Mouse (Mus musculus) CH12.LX (cell line): Measurements from ENCODE around the gene Dpf3.

Experiments used
- CHD1 ChIP-seq: IDR thresholded peaks from 2 replicates; pipeline ENCODE4 v1.6.1; 2012; ENCODE audit warnings: low read depth, low read length, improper control_type of control experiment, inconsistent platforms
- NELFE ChIP-seq: IDR thresholded peaks from 2 replicates; pipeline ENCODE4 v1.6.1; 2011; ENCODE audit warnings: low read depth, low read length, improper control_type of control experiment
- POLR2A ChIP-seq: IDR thresholded peaks from 2 replicates; pipeline ENCODE4 v1.6.1; 2011; ENCODE audit warnings: low read depth, mild to moderate bottlenecking, improper control_type of control experiment, low read length

DNA sequence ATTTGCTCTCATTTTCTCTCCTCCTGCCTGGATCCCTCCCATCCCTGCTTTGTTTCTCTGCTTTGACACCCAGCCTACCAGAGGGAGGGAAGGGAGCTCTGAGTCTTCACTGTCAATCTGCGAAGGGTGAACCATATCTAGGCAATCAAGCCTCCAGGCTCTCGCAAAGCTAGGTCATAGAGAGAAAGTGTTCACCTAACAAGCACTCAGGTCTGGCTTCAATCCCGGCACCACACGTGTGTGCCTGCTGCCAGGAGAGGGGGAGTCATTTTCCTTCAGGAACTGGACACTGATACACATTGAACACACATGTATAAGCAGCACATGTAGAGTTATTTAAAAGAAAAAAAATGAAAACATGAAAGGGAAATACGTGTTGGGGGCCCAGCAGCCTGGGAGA, 254.6 kb downstream of the Dpf3 start:
- TF ChIP-seq POLR2A (no peak), NELFE (no peak), CHD1 (no peak)
